Mouse (Mus musculus): ENCODE results near the gene Rab3il1. TPM values are rescaled to one million over a fixed set of nuclear protein-coding genes. Genes with fewer than 3 reads are reported as not detected.

Rab3il1 gene
- total RNA-seq, 1 experiment from 2014 or later: 8.8 TPM

- ATAC-seq (replicated peaks; ENCODE audit: low read depth, poor library complexity, severe bottlenecking): no peak
These were observed 56.2 kb downstream of the Rab3il1 start for GRCm38 (mm10) chr19:10057486-10058351.

- no peak for ATAC-seq (replicated peaks; ENCODE audit: low read depth, poor library complexity, severe bottlenecking)
These were observed 56.9 kb downstream of the Rab3il1 start for GRCm38 (mm10) chr19:10058352-10058825.

GRCm38 (mm10) chr19:10058876-10059427 lies 57.5 kb downstream of the Rab3il1 start:
- ATAC-seq (replicated peaks; ENCODE audit: low read depth, poor library complexity, severe bottlenecking): no peak

- peak; percentile 45 for ATAC-seq (replicated peaks; ENCODE audit: low read depth, poor library complexity, severe bottlenecking)
These were observed 58.6 kb downstream of the Rab3il1 start for GRCm38 (mm10) chr19:10059911-10060567.

- ATAC-seq (replicated peaks; ENCODE audit: low read depth, poor library complexity, severe bottlenecking): no peak
These were observed 59.5 kb downstream of the Rab3il1 start for GRCm38 (mm10) chr19:10060783-10061590.

GRCm38 (mm10) chr19:10061624-10062023 lies 60.2 kb downstream of the Rab3il1 start:
- ATAC-seq (replicated peaks; ENCODE audit: low read depth, poor library complexity, severe bottlenecking): no peak

GRCm38 (mm10) chr19:10062292-10062691 lies 60.8 kb downstream of the Rab3il1 start:
- no peak for ATAC-seq (replicated peaks; ENCODE audit: low read depth, poor library complexity, severe bottlenecking)

- ATAC-seq (replicated peaks; ENCODE audit: low read depth, poor library complexity, severe bottlenecking): no peak
These were observed 61.4 kb downstream of the Rab3il1 start for GRCm38 (mm10) chr19:10062862-10063261.

- ATAC-seq (replicated peaks; ENCODE audit: low read depth, poor library complexity, severe bottlenecking): peak; percentile 83
These were observed 62.9 kb downstream of the Rab3il1 start for GRCm38 (mm10) chr19:10064173-10065012.

- 0 out of 2 replicates have a peak, but pooled peaks have one; percentile 4 for ATAC-seq (replicated peaks; ENCODE audit: low read depth, poor library complexity, severe bottlenecking)
These were observed 64.2 kb downstream of the Rab3il1 start for GRCm38 (mm10) chr19:10065465-10066188.

- no peak for ATAC-seq (replicated peaks; ENCODE audit: low read depth, poor library complexity, severe bottlenecking)
These were observed 64.7 kb downstream of the Rab3il1 start for GRCm38 (mm10) chr19:10066189-10066500.

GRCm38 (mm10) chr19:10066502-10066901 lies 65.0 kb downstream of the Rab3il1 start:
- no peak for ATAC-seq (replicated peaks; ENCODE audit: low read depth, poor library complexity, severe bottlenecking)

GRCm38 (mm10) chr19:10067701-10068100 lies 66.2 kb downstream of the Rab3il1 start:
- ATAC-seq (replicated peaks; ENCODE audit: low read depth, poor library complexity, severe bottlenecking): no peak

GRCm38 (mm10) chr19:10070186-10070980 lies 68.9 kb downstream of the Rab3il1 start:
- peak; percentile 48 for ATAC-seq (replicated peaks; ENCODE audit: low read depth, poor library complexity, severe bottlenecking)

GRCm38 (mm10) chr19:10071166-10071565 lies 69.7 kb downstream of the Rab3il1 start:
- no peak for ATAC-seq (replicated peaks; ENCODE audit: low read depth, poor library complexity, severe bottlenecking)

- no peak for ATAC-seq (replicated peaks; ENCODE audit: low read depth, poor library complexity, severe bottlenecking)
These were observed 70.4 kb downstream of the Rab3il1 start for GRCm38 (mm10) chr19:10071892-10072291.

- no peak for ATAC-seq (replicated peaks; ENCODE audit: low read depth, poor library complexity, severe bottlenecking)
These were observed 71.7 kb downstream of the Rab3il1 start for GRCm38 (mm10) chr19:10073145-10073544.

- no peak for ATAC-seq (replicated peaks; ENCODE audit: low read depth, poor library complexity, severe bottlenecking)
These were observed 76.9 kb downstream of the Rab3il1 start for GRCm38 (mm10) chr19:10078392-10078791.
